In genomic region chr11:69015644-69016441, GRCm38 (mm10) we compare ENCODE assay signal across 8 mouse cellular contexts. TPM values are rescaled to one million over a fixed set of nuclear protein-coding genes. Genes with fewer than 3 reads are reported as not detected.
A peak's percentile ranks its signal among the peaks of the same experiment; 100 is the strongest.
DNase-seq lines count a peak whose midpoint lies in the region; ATAC-seq and TF ChIP-seq lines count a peak whose summit lies in the region.

Gene Ctc1 (plus strand): TSS chr11:69015911.

- peak within 1 kb of the TSS; percentile 90 for H3K27ac ChIP-seq in forebrain, embryonic 13.5 days
- peak within 1 kb of the TSS; percentile 94 for H3K27ac ChIP-seq in neural tube, embryonic 15.5 days (replicated peaks)

- H3K27me3 ChIP-seq in E14TG2a.4 (ENCODE audit: insufficient read depth, low read length), result no peaks in the 10 kb centered on the region
- no peaks in the 10 kb centered on the region for H3K27me3 ChIP-seq in forebrain, embryonic 13.5 days
- H3K27me3 ChIP-seq in neural tube, embryonic 15.5 days (replicated peaks), result no peaks in the 10 kb centered on the region

- peak; percentile 17; the same call in 1 of the 2 replicates for TF ChIP-seq CTCF in E14TG2a.4 (conservative IDR thresholded peaks at IDR 0.05; ENCODE audit: low read length)

- H3K9ac ChIP-seq in forebrain, embryonic 13.5 days, result peak within 1 kb of the TSS; percentile 86
- H3K9ac ChIP-seq in neural tube, embryonic 15.5 days (replicated peaks), result peak within 1 kb of the TSS; percentile 73

- peak within 1 kb of the TSS; percentile 69 for H3K4me2 ChIP-seq in forebrain, embryonic 13.5 days
- peak within 1 kb of the TSS; percentile 68 for H3K4me2 ChIP-seq in neural tube, embryonic 15.5 days

- intact Hi-C loops in heart, postnatal 10 days (cut with DNase I), result loop anchor here (1.0 kb wide), 1 partner anchor 20 kb away; no protein-coding TSS in a partner anchor

- ATAC-seq in forebrain, embryonic 13.5 days, result peak; percentile 95
- ATAC-seq in neural tube, embryonic 15.5 days (ENCODE audit: low FRiP score), result peak; percentile 95

- peak; percentile 90 for DNase-seq in c-Kit-positive CD71-positive TER-119-positive erythroid progenitor cells, embryonic 14.5 days (ENCODE audit: low spot score)
- peak; percentile 94 to 96 for DNase-seq in heart, postnatal 10 days
- peak; percentile 88 for DNase-seq in layer of hippocampus, adult 11-12 months (ENCODE audit: low spot score)
- peak; percentile 90 to 93 for DNase-seq in lung, adult 18-20 months
- DNase-seq in testis, postnatal 14 days (ENCODE audit: low spot score), result peak; percentile 88

- no peaks in the 10 kb centered on the region for H3K9me3 ChIP-seq in E14TG2a.4 (ENCODE audit: low read length)
- H3K9me3 ChIP-seq in forebrain, embryonic 13.5 days (replicated peaks), result no peaks in the 10 kb centered on the region
- H3K9me3 ChIP-seq in neural tube, embryonic 15.5 days (replicated peaks), result no peaks in the 10 kb centered on the region

- H3K4me1 ChIP-seq in E14TG2a.4 (replicated peaks; ENCODE audit: low read depth, low read length), result peaks cover 62% of the 10 kb centered on the region
- H3K4me1 ChIP-seq in forebrain, embryonic 13.5 days, result peaks cover 26% of the 10 kb centered on the region
- peaks cover 29% of the 10 kb centered on the region for H3K4me1 ChIP-seq in neural tube, embryonic 15.5 days

- H3K36me3 ChIP-seq in E14TG2a.4 (ENCODE audit: insufficient read depth, low read length), result peaks cover 22% of the 10 kb centered on the region
- 0 out of 2 replicates have a peak, but pooled peaks cover 2% of the 10 kb centered on the region for H3K36me3 ChIP-seq in forebrain, embryonic 13.5 days (ENCODE audit: poor library complexity, severe bottlenecking)
- no peaks in the 10 kb centered on the region for H3K36me3 ChIP-seq in neural tube, embryonic 15.5 days

- 3% methylated on average over 38 of the region's 38 CpGs for WGBS in forebrain, embryonic 13.5 days
- 2% methylated on average over 38 of the region's 38 CpGs for WGBS in neural tube, embryonic 15.5 days

- peak within 1 kb of the TSS; percentile 89 for H3K4me3 ChIP-seq in E14TG2a.4 (replicated peaks; ENCODE audit: low read length)
- peak within 1 kb of the TSS; percentile 69 for H3K4me3 ChIP-seq in forebrain, embryonic 13.5 days
- peak within 1 kb of the TSS; percentile 51 for H3K4me3 ChIP-seq in neural tube, embryonic 15.5 days (replicated peaks)

RNA-seq across cellular contexts. Expression of gene Ctc1, which starts in this region (rescaled TPM):
- polyA plus RNA-seq in forebrain, embryonic 13.5 days (2015; fragmentation: Nextera tagmentation; extraction: Ambion mirVana), result 55.6 and 67.4 TPM in 2 replicates
- total RNA-seq in heart, postnatal 10 days (2021), result 10 to 100 TPM; 21.9 to 26.6 TPM
- polyA plus RNA-seq in neural tube, embryonic 15.5 days (2015; fragmentation: Nextera tagmentation; extraction: Ambion mirVana), result 53.4 and 55.0 TPM in 2 replicates

Comparison
In these comparisons a context has a peak if more than half of its experiments do, and no peak if none do; other contexts are left out.
1. Peak in every context shown above with its lines: DNase-seq, ATAC-seq, H3K4me3 ChIP-seq and H3K27ac ChIP-seq.